Mouse (Mus musculus) heart, postnatal 0 days (tissue): ENCODE data around the gene Rnf216. TPM values are rescaled to one million over a fixed set of nuclear protein-coding genes. Genes with fewer than 3 reads are reported as not detected.
A peak's percentile ranks its signal among the peaks of the same experiment; 100 is the strongest.

ENCODE experiments used
- ATAC-seq: fragments of 200-750 bp; cut with Nextera tagmentation; 2 replicates; pipeline ENCODE4 v1.8.0; 2017; ENCODE audit warnings: low read depth, moderate number of reproducible peaks, moderate library complexity; ENCODE audit not compliant: insufficient read depth
- DNase-seq: peaks from one replicate; pipeline ENCODE4 v3.0.0-alpha.2; 2016; ENCODE audit warnings: low spot score
- H3K27ac ChIP-seq: fragments of 300-500 bp; sonication (generic); 2 replicates; pipeline ENCODE4 v1.5.1; 2014; ENCODE audit warnings: low read depth, mild to moderate bottlenecking
- H3K27me3 ChIP-seq: fragments of 300-500 bp; sonication (generic); 2 replicates; pipeline ENCODE4 v1.6.1; 2014; ENCODE audit warnings: low read length, mixed read lengths; ENCODE audit not compliant: control insufficient read depth, insufficient read depth
- H3K36me3 ChIP-seq: fragments of 300-500 bp; sonication (generic); replicated peaks from 2 replicates; pipeline ENCODE4 v1.6.1; 2014; ENCODE audit warnings: low read length, mixed read lengths; ENCODE audit not compliant: control insufficient read depth, insufficient read depth
- H3K4me1 ChIP-seq: fragments of 300-500 bp; sonication (generic); 2 replicates; pipeline ENCODE4 v1.6.1; 2014; ENCODE audit warnings: antibody characterized with exemption; ENCODE audit not compliant: control insufficient read depth, insufficient read depth
- H3K4me2 ChIP-seq: fragments of 300-500 bp; sonication (generic); 2 replicates; pipeline ENCODE4 v1.6.1; 2014; ENCODE audit warnings: low read depth, mild to moderate bottlenecking, low read length, moderate library complexity
- H3K4me3 ChIP-seq: fragments of 300-500 bp; sonication (generic); 2 replicates; pipeline ENCODE4 v1.5.1; 2014; ENCODE audit warnings: low read depth, low read length
- H3K9ac ChIP-seq: fragments of 300-500 bp; sonication (generic); replicated peaks from 2 replicates; pipeline ENCODE4 v1.6.1; 2014; ENCODE audit warnings: low read depth, low read length, mixed read lengths
- H3K9me3 ChIP-seq: fragments of 300-500 bp; sonication (generic); replicated peaks from 2 replicates; pipeline ENCODE4 v1.6.1; 2016; ENCODE audit warnings: low read length; ENCODE audit not compliant: control insufficient read depth
- CTCF ChIP-seq: IDR thresholded peaks from 2 replicates; pipeline ENCODE4 v1.5.1; 2016; ENCODE audit warnings: antibody characterized with exemption, control low read depth, low read depth
- EP300 ChIP-seq: IDR thresholded peaks from 2 replicates; pipeline ENCODE4 v1.6.1; 2016; ENCODE audit warnings: antibody characterized with exemption, low read depth
- WGBS: fragments of 180-500 bp; shearing (Covaris S2); extraction: QIAGEN DNeasy Blood & Tissue Kit; methylation state at CpG from one replicate; pipeline ENCODE4 v1.1.7; 2014; 5-methylcytosine and 5-hydroxymethylcytosine counted together
- polyA plus RNA-seq: library from polyadenylated mRNA; unstranded; fragments of >200 nt; fragmentation: Nextera tagmentation; extraction: Ambion mirVana; gene quantifications from 2 replicates; pipeline ENCODE4 v1.2.1, GENCODE M21; 2015
- total RNA-seq: library from RNA; depleted of rRNA; stranded (reverse); fragments of >200 nt; gene quantifications from 2 replicates; pipeline ENCODE4 v1.2.3, GENCODE M21; 2014; ENCODE audit warnings: low replicate concordance

Gene Rnf216
- total and polyA plus RNA-seq, 2 experiments from 2014 or later, result 17.1 to 23.3 TPM

DNA sequence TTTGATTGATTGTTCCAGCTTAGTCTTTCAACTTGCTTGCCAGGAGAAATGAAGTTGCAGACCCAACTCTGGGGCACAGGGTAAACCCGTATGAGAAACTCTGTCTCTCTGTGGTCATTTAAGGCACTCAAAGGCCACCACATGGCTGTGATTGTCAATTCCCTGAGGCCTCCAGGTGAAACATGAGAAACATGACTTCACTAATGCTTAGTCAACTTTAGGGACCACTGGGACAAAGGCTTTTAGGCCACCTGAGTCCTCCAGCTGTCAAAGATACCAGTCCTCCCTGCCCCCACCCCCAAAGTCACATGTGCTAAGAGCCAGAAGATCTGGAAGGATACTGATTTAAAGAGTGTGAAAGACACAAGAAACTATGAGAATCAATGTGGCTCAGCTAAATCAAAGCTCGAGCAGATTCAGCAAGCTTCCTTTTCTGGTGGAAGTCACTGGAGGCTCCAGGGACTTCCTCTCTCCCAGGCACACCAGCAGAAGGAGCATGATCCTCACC is 80.1 kb downstream of the Rnf216 start:
- WGBS, result 49% methylated on average over 2 of the region's 2 CpGs
- ATAC-seq (no peak), DNase-seq (no peak)
- no peak overlapping the region for H3K9ac ChIP-seq
- peaks cover 11% of the 10 kb centered on the region; the same call in 1 of the 2 replicates for H3K4me1 ChIP-seq
- TF ChIP-seq CTCF (no peak), EP300 (no peak)
- H3K9me3 ChIP-seq, result no peaks in the 10 kb centered on the region
- no peak overlapping the region for H3K4me2 ChIP-seq
- H3K27me3 ChIP-seq, result no peaks in the 10 kb centered on the region
- no peak overlapping the region for H3K4me3 ChIP-seq
- peaks cover 6% of the 10 kb centered on the region for H3K36me3 ChIP-seq
- no peak overlapping the region for H3K27ac ChIP-seq

DNA sequence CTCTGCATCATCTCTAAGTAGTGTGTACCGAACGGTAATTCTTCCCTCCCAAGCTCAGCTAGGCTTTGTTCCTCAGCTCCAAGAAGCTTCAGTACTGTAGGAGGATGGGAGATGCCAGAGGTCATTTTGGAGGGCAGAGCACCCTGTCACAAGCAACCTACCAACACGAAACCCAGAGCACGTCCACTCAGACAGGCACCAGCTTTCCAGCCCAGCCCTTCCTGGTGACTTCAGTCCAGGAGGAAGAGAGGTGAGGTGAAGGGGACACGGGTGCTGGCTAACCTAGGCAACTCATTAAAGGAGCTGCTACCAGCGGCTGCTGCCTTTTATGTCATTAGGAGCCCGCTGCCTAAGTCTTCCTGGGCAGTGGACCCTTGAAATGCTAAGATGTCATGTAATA is 81.1 kb downstream of the Rnf216 start:
- TF ChIP-seq EP300 (no peak), CTCF (no peak)
- Histone ChIP-seq H3K36me3 (peaks cover 16% of the 10 kb centered on the region), H3K27me3 (no peaks in the 10 kb centered on the region), H3K9me3 (no peaks in the 10 kb centered on the region), H3K4me1 (peaks cover 11% of the 10 kb centered on the region; the same call in 1 of the 2 replicates), H3K4me3 (no peak overlapping the region), H3K27ac (peak overlapping the region; percentile 47), H3K9ac (no peak overlapping the region), H3K4me2 (no peak overlapping the region)
- DNase-seq (no peak), ATAC-seq (0 out of 2 replicates have a peak, but pooled peaks have one; percentile 24)
- WGBS, result 43% methylated on average over 7 of the region's 7 CpGs

DNA sequence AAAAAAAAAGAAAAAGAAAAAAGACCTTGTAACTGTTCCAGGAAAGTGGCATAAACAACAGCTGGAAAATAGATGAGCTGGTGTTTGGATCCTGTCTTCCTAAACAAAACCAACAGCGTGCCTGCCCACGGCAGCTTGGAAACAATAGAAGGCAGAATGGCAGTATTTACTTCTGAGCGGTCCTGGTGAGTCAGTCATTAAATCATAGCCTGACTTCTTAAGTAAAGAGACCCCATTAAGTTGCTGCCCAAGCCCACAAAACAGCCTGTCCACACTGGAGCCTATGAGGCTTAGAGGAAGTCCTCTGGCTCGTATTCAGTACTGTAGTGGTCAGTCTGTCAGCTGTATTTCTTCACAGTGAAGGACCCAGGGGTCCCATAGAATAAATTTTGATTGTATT is 81.6 kb downstream of the Rnf216 start:
- peak overlapping the region; percentile 47 for H3K27ac ChIP-seq
- ATAC-seq, result no peak
- TF ChIP-seq CTCF (no peak), EP300 (no peak)

DNA sequence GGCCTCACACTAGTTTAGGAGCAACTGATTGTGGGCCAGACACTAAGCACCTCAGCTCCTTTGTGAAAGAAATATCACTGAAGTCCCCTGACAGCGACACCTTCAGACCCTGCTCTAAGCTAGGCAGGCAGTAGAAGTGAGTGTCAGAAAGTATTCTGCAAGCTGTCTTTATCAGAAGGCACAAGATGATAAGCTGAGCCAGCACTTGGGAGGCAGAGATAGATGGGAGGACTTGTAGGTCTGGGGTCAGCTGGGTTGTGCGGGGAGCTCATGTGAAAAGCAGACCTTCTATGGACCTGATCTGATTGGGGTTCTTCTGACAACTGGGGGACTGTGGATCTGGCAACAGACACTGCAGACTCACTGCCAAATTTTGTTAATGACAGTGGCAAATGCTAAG is 88.9 kb downstream of the Rnf216 start:
- WGBS, result 32% methylated on average over 2 of the region's 2 CpGs
- Histone ChIP-seq H3K27me3 (no peaks in the 10 kb centered on the region), H3K4me3 (no peak overlapping the region), H3K27ac (0 out of 2 replicates have a peak overlapping the region, but pooled peaks have one; percentile 34), H3K9me3 (no peaks in the 10 kb centered on the region), H3K4me1 (no peaks in the 10 kb centered on the region), H3K4me2 (no peak overlapping the region), H3K36me3 (peaks cover 40% of the 10 kb centered on the region), H3K9ac (no peak overlapping the region)
- ATAC-seq, result no peak
- no peak for DNase-seq
- no peak for TF ChIP-seq EP300
- no peak for TF ChIP-seq CTCF

More for the DNA sequence above, 81.6 kb downstream of the Rnf216 start:
- Histone ChIP-seq H3K9me3 (no peaks in the 10 kb centered on the region), H3K4me2 (no peak overlapping the region), H3K9ac (no peak overlapping the region), H3K4me1 (peaks cover 11% of the 10 kb centered on the region; the same call in 1 of the 2 replicates), H3K4me3 (no peak overlapping the region), H3K36me3 (peaks cover 20% of the 10 kb centered on the region), H3K27me3 (no peaks in the 10 kb centered on the region)
- DNase-seq, result no peak
- WGBS, result 78% methylated on average over 4 of the region's 4 CpGs

DNA sequence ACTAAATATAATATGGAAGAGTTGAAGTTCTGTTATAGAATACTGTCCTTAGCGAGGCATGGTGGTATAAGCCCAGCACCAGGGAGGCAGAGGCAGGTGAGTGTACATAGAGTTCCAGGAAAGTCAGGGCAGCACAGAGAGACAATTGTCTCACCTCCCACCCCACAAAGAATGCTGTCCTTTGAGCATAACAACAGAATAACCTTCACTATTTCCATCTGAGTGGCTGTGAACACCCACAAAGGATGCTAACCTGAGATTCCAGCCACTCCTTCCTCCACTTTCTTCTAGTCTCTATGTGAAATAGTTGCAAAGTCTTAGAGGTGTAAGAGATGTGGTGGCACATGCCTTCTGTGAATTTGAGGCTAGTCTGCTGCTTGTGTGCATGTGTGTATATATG is 89.8 kb downstream of the Rnf216 start:
- Histone ChIP-seq H3K4me1 (no peaks in the 10 kb centered on the region), H3K4me2 (no peak overlapping the region), H3K27me3 (no peaks in the 10 kb centered on the region), H3K27ac (no peak overlapping the region), H3K9me3 (no peaks in the 10 kb centered on the region), H3K4me3 (no peak overlapping the region), H3K36me3 (peaks cover 36% of the 10 kb centered on the region), H3K9ac (no peak overlapping the region)
- 78% methylated on average over 1 of the region's 1 CpGs for WGBS
- TF ChIP-seq EP300, result no peak
- no peak for TF ChIP-seq CTCF
- ATAC-seq (no peak), DNase-seq (no peak)

DNA sequence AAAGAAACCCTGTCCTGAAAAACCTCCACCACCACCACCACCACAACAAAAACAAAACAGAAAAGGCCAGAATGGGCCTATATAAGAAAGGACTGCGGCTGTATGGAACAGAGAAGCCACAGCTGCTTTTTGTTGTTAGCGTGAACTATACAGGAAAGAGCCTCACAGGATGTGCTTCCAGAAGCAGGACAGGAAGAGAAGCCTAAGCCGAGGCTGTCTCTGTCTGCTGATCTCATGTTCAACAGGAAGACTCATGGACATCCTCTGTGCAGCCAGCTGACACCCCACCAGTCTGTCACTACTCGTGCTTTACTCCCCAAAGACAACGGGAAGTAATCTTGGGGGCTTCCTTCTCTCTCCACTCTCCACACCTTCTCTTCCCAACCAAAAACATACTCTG is 95.4 kb downstream of the Rnf216 start:
- Histone ChIP-seq H3K4me3 (no peak overlapping the region), H3K27me3 (no peaks in the 10 kb centered on the region), H3K9me3 (no peaks in the 10 kb centered on the region), H3K4me2 (no peak overlapping the region), H3K27ac (peak overlapping the region; percentile 68), H3K9ac (no peak overlapping the region), H3K36me3 (peaks cover 35% of the 10 kb centered on the region), H3K4me1 (no peaks in the 10 kb centered on the region)
- 54% methylated on average over 5 of the region's 5 CpGs for WGBS
- DNase-seq, result peak; percentile 30
- ATAC-seq, result peak; percentile 49
- TF ChIP-seq EP300, result 0 out of 2 replicates have a peak, but pooled peaks have one; percentile 36
- TF ChIP-seq CTCF, result no peak
